Mouse (Mus musculus) cerebellum, adult 8-10 months (tissue): ENCODE results near the gene Rnd2.
"Not testable (repeated sequence)": the region's sequence is repeated elsewhere in the genome, so short reads cannot be mapped to it uniquely, and the experiment has no call there.

Experiments used
- DNase-seq: peaks from one replicate; pipeline ENCODE4 v3.0.0; 2022

The Rnd2 gene

GRCm38 (mm10) chr11:101447786-101448185, 17.0 kb upstream of the Rnd2 start:
- DNase-seq: no peak

- no peak for DNase-seq
Observed at GRCm38 (mm10) chr11:101448274-101448746, 16.5 kb upstream of the Rnd2 start, which contains the start of gene Ifi35. TSS of gene Ifi35 (plus strand) at chr11:101448407.

DNA sequence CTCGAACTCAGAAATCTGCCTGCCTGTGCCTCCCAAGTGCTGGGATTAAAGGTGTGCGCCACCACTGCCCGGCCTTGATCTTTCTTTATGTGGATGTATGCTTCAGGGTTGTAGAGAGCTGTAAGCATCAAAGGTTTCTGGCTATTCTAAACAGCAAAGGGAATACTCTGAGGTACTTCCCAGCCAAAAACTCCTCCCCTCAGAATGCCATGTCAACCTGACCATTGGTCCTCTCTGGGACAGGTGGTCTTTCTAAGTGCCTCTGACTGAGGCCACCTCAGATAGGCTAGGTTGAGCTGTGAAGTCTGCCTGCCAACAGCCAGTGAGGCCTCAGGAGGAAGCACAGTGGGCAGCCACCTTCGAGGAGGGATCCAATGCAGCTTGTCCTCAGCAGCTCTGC, 15.9 kb upstream of the Rnd2 start:
- no peak for DNase-seq

DNA sequence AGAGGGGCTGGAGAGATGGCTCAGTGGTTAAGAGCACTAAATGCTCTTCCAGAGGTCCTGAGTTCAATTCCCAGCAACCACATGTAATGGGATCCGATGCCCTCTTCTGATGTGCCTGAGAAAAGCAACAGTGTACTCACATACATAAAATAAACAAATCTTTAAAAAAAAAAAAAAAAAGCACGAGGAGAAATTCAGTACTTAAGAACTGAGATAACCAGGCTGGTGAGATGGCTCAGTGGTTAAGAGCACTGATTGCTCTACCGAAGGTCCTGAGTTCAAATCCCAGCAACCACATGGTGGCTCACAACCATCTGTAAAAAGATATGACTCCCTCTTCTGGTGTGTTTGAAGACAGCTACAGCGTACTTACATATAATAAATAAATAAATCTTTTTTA, 15.2 kb upstream of the Rnd2 start:
- DNase-seq: not testable (repeated sequence)

DNA sequence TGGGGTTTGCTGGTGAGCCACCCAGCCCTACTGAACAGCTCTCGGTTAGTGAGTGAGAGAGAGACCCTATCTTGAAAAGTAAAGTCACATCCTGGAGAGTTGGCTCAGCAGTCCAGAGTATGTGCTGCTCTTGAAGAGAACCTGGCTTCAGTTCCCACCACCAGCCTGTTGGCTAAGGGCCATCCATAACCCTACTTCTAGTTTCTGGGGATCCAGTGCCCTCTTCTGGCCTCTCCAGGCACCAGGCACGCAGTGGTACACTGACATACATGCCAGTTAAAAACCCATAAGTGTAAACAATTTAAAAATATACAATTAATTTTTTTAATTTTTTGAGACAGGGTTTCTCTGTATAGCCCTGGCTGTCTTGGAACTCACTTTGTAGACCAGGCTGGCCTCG, 14.4 kb upstream of the Rnd2 start:
- DNase-seq: no peak

DNA sequence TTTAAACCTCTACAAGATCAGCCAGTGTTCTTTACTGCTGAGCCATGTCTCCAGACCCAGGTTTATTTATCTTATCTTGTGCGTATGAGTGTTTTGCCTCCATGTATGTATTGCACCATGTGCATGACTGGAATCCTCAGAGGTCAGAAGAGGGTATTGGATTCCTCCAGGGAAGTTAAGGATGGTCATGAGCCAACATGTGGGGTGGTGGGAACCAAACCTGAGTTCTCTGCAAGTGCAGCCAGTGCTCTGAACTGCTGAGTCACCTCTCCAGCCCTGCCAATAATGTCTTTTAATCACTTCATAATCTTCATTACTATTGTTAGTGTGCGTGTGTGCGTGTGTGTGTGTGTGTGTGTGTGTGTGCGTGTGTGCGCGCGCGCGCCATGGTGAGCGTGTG, 13.3 kb upstream of the Rnd2 start:
- DNase-seq: no peak

DNA sequence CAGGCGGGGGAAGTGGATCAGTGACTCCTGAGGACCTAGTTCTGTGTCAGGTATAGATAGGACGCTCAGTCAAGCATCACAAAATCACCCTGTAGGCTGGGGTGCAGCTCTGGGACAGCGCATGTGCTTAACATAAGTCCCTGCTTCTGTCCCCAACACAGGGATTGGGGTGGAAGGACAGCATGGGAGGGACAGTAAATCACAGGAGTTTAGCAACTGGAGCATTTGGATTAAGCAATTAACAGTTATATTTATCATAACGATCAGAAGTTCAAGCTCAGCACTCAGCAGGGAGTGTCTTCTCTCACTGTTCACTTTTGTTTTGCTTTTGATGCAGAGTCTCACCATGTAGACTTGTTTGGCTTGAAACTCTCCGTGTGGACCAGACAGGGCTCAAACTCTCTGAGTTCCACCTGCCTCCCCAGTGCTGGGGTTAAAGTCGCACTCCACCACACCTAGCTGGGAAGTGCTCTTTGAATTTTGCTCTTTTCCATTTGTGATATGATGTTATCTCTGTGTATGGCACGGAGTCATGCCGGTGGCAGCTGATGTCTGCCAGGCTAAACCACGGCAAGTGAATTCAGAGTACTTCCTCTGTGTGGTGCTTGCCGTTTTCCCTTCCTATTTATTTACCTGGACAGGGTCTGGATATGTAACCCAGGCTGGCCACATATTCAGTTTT, 12.6 kb upstream of the Rnd2 start:
- no peak for DNase-seq

DNA sequence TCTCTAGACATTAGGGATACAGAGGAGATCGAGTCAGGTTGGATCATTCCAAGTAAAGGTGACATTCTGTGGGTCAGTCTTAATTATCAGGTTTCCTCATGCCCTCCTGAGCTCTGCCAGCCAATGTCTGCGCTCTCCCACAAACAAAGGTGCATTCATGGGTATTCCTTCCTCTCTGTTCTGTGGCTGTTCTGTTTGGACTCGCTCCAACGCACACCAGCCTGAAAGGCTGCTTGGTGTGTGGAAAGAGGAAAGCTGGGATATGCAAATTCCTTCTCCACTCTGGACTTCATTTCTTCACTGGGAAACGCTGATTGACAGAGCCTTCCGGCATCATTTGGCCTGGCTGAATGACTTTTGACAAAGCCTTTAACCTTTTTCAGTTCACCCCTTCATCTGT, 10.1 kb upstream of the Rnd2 start:
- DNase-seq: no peak

DNA sequence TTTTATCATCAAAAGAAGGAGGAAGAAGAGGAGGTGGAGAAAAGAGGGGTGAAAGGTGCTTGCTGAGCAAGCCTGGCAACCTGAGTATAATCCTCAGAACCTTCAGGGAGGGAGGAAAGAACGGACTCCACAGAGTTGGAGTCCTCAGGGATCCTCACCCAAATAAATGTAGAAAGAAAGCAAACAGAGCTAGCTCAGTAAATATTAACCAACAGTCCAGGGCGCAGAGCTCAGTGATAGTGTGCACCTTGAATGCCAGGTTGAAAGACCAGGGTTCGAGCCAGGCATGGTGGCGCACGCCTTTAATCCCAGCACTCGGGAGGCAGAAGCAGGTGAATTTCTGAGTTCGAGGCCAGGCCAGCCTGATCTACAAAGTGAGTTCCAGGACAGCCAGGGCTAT, 9.2 kb upstream of the Rnd2 start:
- no peak for DNase-seq

DNA sequence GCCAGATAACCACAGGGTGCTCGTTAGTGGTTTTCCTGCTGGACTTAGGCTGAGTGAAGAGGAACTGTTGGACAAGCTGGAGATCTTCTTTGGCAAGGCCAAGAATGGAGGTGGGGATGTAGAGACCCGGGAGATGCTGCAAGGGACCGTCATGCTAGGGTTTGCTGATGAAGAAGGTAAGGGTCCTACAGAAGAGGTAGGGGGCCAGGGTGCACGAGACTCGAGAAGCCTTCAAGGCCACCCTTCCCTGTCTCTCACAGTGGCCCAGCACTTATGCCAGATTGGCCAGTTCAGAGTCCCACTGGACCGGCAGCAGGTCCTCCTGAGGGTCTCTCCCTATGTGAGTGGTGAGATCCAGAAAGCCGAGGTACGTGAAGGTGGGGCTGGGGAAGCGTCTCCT, 7.2 kb upstream of the Rnd2 start:
- no peak for DNase-seq

DNA sequence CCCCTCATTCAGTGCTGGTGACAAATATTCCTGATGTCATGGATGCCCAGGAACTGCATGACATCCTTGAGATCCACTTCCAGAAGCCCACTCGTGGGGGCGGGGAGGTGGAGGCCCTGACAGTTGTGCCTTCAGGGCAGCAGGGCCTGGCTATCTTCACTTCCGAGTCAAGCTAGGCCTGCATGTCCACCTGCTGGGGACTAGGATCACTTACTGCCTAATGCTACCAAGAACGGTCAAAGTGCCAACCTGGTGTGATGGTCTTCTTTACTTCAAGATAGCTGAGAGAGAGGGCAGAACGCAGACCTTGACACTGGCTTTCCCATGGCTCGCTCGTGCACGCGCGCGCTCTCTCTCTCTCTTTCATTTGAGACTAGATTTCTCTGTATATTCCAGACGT, 6.6 kb upstream of the Rnd2 start:
- DNase-seq: no peak

- DNase-seq: no peak
Observed at GRCm38 (mm10) chr11:101459716-101460115, 5.1 kb upstream of the Rnd2 start.

DNA sequence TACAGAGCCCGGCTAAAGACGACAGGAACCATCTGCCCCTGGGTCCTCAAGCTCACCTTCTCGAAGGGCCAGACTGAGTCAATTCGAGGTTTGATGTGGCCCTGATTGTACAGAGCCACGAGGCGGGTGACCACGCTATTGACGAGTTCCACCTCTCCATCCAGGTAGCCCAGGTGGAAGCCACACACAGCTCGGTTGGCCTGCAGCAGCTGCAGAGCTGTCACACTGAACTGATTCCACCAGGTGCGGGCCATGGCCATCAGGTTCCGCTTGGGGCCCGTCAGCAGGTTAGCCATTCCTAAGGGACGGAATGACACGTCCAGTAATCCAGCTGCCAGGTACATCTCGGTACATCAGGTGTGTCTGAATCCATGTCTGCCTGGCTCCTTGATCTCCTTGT, 4.5 kb upstream of the Rnd2 start:
- DNase-seq: no peak

- DNase-seq: no peak
Observed at GRCm38 (mm10) chr11:101462141-101462540, 2.7 kb upstream of the Rnd2 start.

GRCm38 (mm10) chr11:101462583-101463440, 2.0 kb upstream of the Rnd2 start:
- no peak for DNase-seq

DNA sequence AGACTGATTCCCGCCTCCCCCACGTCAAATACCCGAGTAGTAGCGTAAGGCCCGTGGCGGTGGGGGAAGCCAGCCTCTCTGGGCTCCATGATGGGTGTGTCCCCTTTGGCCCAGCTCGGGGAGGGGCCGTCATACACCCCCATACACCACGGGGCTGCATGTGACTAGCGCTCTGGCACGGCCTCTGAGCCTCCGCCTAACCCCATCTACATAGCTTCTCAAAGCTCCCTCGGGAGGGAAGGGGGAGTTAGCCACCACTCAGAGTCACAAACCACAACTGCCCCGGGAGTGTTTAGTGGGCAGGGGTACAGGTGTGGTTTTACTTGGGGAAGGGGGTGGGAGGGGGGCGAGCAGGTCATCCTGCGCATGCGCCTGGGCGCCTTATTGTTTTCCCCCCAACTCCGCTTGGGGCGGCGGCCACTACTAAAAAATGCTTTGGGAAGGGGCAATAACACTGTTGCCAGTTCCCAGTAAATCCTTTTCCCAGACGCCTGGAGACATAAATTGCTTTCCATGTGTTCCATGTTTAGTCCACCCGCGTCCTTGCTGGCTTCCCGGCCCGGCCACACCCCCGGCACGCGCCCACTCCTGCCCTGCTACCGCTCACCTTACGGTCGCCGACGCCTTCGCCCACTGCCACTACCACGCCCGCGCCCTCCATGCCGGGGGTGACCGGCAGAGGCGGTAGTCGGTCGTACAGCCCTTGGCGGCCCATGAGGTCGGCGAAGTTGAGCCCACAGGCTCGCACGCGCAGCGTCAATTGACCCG, 486 bp downstream of the Rnd2 start:
- peak; percentile 35 for DNase-seq

DNA sequence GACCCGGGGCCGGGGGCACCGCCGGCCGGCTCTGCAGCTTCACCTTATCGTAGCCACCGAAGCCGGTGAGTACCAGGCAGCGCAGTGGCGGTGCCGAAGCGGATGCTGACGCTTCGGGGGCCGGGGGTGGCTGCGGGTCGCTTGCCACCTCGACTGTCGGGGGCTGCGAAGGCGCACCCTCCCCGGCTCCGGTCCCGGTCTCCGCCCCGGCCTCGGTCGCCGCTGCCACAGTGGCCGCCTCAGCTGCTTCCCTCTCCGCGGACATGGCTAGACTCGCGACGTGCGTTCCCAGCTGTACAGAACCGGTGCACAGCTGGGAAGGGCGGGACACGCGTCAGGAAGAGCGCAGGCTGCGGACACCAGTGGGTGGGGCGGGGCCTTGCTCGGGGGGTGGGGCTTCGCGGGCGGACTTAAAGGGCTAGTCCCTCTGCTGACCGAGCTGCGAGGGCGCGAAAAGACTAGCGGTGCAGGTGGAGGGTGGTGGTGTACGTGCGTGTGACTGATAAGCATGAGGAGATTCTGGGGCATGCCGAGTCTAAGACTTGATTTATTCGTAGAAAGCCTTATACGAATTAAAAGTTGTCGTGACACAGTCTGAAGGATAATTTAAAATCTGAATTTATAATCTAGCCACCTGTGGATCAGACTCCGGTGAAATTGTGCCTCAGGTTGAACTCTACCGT, 1.2 kb downstream of the Rnd2 start, which contains the start of gene Vat1:
Vat1 (minus strand) TSS at position 362 of the 683 bp plus-strand sequence.
- peak; percentile 46 for DNase-seq

GRCm38 (mm10) chr11:101466552-101466950, 1.8 kb downstream of the Rnd2 start:
- not testable (repeated sequence) for DNase-seq

- peak; percentile 62 for DNase-seq
Observed at GRCm38 (mm10) chr11:101467477-101468262, 2.9 kb downstream of the Rnd2 start.

DNA sequence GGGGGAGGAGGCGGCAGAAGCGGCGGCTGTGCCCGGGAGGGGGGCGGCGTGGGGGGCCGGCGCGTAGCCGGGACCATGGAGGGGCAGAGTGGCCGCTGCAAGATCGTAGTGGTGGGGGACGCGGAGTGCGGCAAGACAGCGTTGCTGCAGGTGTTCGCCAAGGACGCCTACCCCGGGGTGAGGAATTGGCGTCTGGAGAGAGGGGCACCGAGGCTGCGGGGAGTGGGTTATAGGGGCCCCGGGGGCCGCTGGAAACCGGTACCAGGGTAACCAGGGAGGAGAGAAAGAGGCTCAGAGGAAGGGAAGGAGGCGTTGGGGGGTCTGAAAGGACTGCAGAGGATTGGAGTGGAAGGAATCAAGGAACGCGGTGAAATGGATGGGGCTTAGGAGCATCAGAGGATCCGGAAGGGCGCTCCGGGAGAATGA, 3.5 kb downstream of the Rnd2 start:
- peak; percentile 33 for DNase-seq

DNA sequence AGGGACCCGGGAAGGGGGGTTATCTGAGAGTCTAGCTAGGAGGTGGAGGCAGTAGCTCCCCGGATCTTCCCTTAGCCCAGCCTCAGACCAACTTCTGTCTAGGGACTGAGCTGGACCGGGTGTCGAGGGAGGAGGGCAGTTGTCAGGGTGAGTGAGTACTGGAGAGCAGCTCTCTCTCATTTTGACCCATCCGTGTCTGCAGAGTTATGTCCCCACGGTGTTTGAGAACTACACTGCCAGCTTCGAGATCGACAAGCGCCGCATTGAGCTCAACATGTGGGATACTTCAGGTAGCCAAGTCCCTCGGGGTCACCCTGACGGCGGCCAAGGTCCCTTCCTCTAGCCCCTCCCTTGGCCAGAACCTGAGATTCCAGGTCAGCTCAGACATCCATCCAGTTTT, 3.9 kb downstream of the Rnd2 start:
- no peak for DNase-seq

DNA sequence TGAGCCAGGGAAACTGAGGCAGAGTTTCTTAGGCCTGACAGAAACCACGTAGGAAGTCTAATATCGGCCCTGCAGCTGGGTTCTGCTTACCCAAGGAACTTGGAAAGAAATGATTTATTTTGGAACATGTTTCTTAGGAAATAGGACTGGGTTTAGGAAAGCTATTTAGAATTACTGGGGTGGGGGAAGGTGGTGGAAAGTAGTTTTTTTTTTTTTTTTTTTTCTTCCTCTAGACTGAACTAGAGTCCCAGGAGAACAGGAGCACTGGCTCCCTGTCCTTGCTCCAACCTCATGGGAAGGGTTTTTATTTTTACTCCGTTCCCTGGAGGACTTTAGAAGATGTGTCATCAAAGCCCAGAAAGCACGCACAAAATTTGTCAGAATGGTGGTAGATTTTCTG, 4.4 kb downstream of the Rnd2 start:
- DNase-seq: no peak
